Mouse (Mus musculus) ES-Bruce4 (cell line): ENCODE measurements around the gene Thrsp.
"Not testable (repeated sequence)": the region's sequence is repeated elsewhere in the genome, so short reads cannot be mapped to it uniquely, and the experiment has no call there.

Experiments
- CTCF ChIP-seq: IDR thresholded peaks from one replicate; pipeline ENCODE4 v1.8.1; 2011; ENCODE audit warnings: low read depth, low read length
- EP300 ChIP-seq: IDR thresholded peaks from 2 replicates; pipeline ENCODE4 v1.6.1; 2011; ENCODE audit warnings: low read depth, low read length; ENCODE audit not compliant: insufficient read depth
- POLR2A ChIP-seq: IDR thresholded peaks from one replicate; pipeline ENCODE4 v1.8.1; 2011; ENCODE audit warnings: low read length; ENCODE audit not compliant: insufficient read depth

- TF ChIP-seq POLR2A, CTCF, EP300: not testable (repeated sequence)
These were observed 16.0 kb upstream of the Thrsp start for GRCm38 (mm10) chr7:97433517-97433916.
